Mouse (Mus musculus) adrenal gland, adult (tissue): Measurements from ENCODE around the gene Cxcl15.

ENCODE experiments used
- DNase-seq, 2 experiments: peaks; one replicate each; pipeline ENCODE4 v3.0.0; 2022 to 2023; ENCODE audit warnings: low spot score in 1 of 2; ENCODE audit not compliant: inconsistent age in 2 of 2

Gene Cxcl15

DNA sequence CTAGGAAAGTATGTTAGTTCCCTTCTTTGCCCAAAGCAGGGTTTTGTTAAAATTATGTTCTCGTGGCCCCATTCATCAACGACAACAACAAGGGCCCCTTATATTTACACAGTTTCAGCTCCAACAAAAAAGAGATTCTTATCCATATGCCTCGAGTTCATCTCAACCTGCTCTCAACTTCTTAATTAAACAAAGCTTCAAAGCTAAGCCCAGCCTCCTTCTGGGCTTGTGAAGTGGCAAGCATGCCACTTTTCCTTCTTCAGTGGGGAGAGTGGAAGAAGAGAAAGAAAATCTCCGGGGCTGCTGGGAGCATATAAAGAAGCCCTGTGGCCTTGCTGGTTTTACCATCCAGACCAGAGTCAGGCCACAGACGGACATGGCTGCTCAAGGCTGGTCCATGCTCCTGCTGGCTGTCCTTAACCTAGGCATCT is at the start of gene Cxcl15:
Gene Cxcl15, plus strand, starts transcription at position 340 of the 431 bp plus-strand sequence.
- no peak for DNase-seq

DNA sequence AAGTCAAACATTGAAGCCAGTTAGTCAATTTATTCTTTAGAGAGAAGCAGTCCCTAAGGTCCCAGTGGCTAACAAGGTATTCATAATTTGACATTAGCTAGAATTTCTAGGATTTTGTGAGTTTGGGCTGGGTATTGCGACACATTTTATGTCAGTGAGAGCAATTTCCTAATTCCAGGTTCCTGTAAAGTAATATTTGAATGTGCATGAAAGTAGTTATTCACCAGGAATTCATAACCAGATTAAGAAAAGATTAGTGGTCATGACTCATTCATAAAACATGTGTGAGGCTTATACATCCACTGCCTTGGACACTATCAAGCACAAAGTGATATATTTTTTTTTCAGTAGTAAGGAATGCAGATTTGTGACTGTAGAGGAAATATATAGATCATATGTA is 40.4 kb upstream of the Cxcl15 start:
- no peak for DNase-seq

GRCm38 (mm10) chr5:90758020-90758605 is 36.2 kb upstream of the Cxcl15 start:
- DNase-seq: peak in 1 of 2 experiments; percentile 30

DNA sequence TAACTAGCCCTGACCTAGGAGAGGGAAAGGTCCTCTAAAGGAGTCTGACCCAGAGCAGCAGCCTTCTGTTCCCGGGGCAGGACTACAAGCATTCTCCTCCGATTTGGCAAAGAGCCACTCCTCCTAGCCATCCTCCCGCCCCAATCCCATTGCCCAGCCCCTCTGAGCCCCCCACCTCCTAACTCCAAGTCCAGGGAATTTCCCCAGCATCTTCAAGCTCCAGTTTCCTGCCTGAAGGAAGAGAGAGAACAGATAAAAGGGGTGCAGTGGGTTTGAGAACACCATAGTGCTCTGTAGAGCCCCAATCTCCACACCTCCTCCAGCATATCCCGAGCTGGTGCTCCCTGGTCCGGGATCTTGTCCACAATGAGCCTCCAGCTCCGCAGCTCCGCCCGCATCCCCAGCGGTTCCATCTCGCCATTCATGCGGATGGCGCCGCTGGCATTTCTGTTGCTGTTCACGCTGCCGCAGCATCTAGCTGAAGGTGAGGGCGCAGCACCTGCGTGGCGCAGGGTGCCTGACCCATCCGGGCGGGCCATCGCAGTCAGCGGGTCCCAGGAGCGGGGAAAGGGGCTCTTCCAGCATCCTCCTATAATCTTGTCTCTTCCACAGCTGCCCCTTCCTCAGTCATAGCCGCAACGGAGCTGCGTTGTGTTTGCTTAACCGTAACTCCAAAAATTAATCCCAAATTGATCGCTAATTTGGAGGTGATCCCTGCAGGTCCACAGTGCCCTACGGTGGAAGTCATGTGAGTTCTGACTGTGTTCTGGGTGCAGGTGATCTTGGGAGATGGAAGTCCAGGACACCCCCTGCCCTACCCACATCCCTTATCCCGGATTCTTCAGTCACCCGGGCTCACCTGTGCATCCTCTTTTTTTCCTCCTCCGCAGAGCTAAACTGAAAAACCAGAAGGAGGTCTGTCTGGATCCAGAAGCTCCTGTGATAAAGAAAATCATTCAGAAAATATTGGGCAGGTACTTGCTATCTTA is 35.0 kb upstream of the Cxcl15 start, which contains the start of gene Cxcl5:
Gene Cxcl5, plus strand, starts transcription at position 284 of the 989 bp plus-strand sequence.
- DNase-seq: no peak

DNA sequence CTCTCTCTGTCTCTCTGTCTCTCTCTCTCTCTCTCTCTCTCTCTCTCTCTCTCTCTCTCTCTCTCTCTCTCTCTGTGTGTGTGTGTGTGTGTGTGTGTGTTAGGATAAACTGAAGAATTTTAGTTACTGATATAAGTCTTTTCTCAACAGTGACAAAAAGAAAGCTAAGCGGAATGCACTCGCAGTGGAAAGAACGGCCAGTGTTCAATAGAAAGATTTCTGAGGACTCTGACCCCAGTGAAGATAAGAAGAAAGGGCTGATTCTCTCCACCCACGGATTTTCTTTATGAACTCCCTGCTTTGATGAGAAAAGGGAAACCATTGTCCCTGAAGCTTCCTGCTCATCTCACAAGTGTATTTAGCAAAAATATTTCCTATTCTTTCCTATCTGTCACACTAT is 34.0 kb upstream of the Cxcl15 start:
- no peak for DNase-seq

DNA sequence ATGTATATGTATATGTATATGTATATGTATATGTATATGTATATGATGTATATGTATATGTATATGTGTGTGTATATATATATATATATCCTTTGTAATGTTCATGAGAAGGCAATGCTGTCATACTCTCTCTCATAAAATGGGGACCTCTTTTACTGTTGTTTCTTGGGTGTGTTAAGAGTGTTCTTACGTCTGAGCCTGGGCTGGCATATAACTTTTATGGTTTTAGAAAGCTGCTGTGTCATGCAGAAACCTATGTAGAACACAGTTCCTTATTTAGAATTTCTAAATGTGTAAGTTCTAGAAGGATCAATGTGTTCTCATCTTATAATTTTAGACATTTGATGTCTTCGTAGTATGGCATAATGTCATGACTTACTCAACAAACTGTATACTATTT is 33.5 kb upstream of the Cxcl15 start:
- no peak for DNase-seq

DNA sequence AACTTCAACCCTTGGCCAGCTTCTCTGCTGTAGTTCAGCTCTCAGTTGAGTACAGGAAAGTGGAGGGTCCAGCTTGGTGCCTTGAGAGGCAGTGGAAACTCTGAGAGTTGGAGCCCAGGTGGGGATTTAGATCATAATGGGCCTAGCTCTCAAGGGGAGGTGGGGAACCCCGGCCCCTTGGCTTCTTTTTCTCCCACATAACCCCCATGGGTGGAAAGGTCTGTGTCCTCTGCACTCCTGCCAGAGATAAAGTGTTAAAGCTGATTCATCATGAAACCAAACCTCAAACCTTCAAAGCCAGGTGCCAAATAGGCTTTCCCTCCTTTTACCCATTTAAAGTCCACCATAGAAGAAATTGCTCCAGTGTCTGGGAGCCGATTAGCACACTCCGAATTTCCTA is 32.5 kb upstream of the Cxcl15 start:
- DNase-seq: no peak

DNA sequence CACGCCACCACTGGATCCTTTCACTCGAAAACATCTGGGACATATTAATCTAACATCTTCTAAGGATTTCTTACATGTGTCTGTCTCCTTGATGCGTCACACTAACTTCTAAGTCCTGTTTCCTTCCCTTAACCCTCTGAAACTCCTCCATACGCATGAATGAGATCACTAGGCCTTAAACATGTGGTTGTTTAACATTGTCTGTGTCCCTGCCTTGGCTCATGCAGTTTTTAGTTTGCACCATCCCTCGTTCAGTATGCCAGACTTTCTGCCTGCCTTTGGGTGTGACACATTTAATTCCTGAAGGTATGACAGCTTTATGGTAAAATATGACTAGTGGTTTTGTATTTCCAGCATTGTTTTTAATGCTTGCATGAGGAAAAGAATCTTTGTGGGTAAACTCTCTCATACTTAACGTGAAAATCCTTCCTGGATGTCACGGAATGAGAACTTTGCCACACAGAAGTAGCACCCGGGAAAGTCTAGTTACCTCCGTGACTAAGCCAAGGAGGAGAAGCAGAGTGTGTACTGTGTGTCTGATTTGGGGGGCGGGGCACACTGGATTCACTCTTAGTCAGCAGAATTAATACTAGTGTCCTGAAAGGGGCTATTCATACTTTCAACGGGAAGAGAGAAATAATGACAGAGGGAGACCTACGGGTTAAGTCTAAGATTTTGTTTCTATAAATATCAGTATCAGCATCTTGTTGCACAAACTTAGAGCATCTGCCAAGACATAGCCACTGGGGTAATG is 30.2 kb upstream of the Cxcl15 start:
- no peak for DNase-seq

DNA sequence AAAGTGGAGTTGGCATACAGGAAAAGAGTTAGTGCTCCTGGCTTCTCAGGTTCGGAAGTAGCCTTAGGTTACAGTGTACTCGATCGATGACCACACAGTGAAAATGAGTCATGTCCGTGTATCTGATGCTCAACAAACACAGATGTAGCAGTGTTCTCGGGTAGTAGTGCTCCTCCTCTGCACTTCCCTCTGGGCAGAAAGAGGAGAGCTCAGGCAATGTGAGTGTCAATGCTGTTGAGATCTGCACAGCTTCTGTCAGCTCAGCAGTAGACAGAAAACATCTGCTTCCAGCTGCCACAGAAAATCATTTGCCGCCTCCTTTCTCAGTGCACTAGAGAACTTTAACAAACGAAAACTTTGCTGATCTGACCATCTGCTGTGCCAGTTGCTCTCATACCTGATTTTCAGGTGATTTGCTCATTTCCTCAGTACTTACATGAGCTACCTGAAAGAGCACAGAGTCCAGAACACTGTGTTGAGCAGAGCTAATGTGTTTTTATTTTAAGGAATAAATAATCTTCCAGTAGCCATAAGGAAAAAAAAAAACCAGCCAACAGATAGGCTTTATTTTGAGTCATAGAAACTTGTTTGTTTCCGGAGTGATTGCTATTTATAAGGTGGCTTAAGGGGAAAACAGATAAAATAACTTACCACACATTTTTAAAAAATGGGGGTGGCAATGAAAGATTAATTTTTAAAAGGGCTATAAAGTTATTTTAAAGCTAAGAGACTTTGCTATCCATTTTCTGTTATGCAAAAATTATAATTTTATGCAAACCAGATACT is 28.3 kb upstream of the Cxcl15 start:
- DNase-seq: no peak

DNA sequence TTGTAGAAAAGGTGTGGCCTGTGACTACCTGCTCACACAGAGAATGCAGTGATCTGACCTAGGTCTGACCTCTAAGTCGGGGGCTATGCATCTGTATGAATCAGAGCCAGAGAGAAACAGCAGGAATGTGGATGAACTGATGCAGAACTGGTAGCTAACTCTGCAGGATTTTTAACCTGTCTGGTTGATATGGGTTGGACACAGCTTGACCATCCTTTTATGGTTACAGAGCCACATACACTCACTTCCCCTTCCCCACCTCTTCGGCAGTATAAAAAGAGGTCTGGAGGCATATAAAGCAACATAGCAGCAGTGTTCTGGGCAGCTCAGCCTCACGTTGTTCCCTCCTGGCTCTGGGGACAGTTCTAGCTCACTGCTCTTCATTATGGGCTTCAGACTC is 26.1 kb upstream of the Cxcl15 start, which contains the start of gene Ppbp:
Gene Ppbp, plus strand, starts transcription at position 301 of the 400 bp plus-strand sequence.
- no peak for DNase-seq

GRCm38 (mm10) chr5:90771369-90771768 is 23.0 kb upstream of the Cxcl15 start:
- no peak for DNase-seq

DNA sequence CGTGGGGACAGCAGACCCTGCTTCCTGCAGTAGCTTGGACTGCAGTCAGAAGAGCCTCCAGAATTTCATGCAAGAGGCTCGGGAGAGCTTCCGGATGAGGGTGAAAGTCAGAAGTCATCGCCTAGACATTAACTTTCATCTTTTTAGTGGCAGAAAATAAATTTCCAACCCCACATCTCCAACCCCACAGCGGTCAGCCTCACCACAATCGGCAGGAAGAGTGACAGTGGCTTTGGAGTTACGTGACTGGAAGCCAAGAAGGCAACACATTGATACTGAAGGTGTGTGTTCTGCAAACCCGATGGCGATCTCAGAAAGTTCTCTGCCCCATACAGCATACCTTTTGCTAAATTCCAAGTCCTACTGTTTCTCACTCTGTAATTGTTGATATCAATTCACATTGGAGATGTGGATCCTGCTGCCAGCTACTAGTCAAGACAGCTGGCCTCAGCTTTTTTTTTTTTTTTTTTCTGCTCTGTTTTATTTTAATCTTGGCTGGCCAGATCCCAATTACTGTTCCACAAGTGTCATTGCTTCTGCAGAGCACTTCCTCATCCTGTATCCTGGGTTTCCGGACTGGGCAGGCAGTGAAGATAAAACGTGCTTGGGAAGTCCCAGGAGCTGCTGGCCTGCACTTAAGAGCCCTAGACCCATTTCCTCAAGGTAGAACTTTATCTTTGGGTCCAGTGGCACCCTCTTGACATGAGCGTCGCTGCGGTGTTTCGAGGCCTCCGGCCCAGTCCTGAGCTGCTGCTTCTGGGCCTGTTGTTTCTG is 22.3 kb upstream of the Cxcl15 start, which contains the start of gene Pf4:
Gene Pf4, plus strand, starts transcription at position 556 of the 774 bp plus-strand sequence.
- peak; percentile 27 to 51 for DNase-seq

- no peak for DNase-seq
These were observed 18.8 kb upstream of the Cxcl15 start for GRCm38 (mm10) chr5:90775562-90775961.

GRCm38 (mm10) chr5:90777621-90778020 is 16.7 kb upstream of the Cxcl15 start:
- no peak for DNase-seq

DNA sequence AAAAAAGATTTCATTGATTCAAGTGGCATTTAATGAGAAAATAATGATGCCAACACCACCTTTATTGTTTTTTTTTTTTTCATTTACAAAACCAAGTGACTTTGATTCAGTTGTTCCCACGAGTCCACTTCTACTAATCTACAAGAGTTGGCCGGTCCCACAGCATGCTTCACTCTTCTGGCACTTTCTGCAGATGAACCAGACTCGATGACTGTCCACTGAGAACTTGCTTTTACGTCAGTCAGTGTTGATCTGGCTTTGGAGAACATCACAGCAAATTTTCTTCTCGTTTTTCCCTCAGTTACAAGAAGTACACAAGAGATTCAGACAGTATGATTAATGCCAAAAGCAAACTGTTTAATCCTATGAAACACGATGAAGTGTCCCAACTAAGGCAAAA is 15.5 kb upstream of the Cxcl15 start:
- DNase-seq: no peak

DNA sequence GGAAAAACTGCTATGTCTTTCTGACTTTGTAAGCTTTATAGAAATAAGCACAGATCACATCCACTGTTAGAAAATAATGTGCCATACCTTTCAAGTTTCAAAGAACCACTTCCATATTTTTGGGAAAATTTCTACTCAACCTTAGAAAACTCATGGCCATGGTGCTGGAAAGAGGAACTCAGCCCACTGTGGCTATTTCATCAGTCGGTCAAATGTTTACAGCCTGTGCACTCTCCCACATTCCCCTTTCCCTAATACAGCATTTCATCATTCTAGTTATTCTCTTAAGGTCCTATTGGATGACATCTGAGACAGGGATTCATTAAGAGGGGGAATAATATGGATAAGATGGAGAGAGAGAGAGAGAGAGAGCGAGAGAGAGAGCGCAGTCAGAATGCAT is 10.6 kb upstream of the Cxcl15 start:
- no peak for DNase-seq

- peak in 1 of 2 experiments; percentile 56 for DNase-seq
These were observed 8.4 kb upstream of the Cxcl15 start, which contains the start of gene Cxcl3 for GRCm38 (mm10) chr5:90785659-90786588. TSS of gene Cxcl3 (plus strand) at chr5:90786103.

- DNase-seq: no peak
These were observed 6.2 kb upstream of the Cxcl15 start for GRCm38 (mm10) chr5:90788114-90788513.
